Mouse (Mus musculus) bone marrow, adult 2 months (tissue): ENCODE results near the gene Aacs.

Experiments used
- CTCF ChIP-seq: fragments of 200-500 bp; IDR thresholded peaks from 2 replicates; pipeline ENCODE4 v1.5.1; 2011; ENCODE audit warnings: low read length, control low read depth; ENCODE audit not compliant: control insufficient read depth, insufficient read depth
- POLR2A ChIP-seq: fragments of 200-500 bp; IDR thresholded peaks from 2 replicates; pipeline ENCODE4 v1.6.1; 2011; ENCODE audit warnings: low read depth, mild to moderate bottlenecking, control low read depth, low read length, borderline replicate concordance; ENCODE audit not compliant: control insufficient read depth

GRCm38 (mm10) chr5:125465701-125466106, 9.9 kb upstream of the Aacs start:
- TF ChIP-seq POLR2A, result peak; percentile 56; the same call in 1 of the 2 replicates
- TF ChIP-seq CTCF, result peak; percentile 10; the same call in 1 of the 2 replicates
